Mouse (Mus musculus) heart, embryonic 11.5 days (tissue): ENCODE measurements around the gene Ahnak. TPM values are rescaled to one million over a fixed set of nuclear protein-coding genes. Genes with fewer than 3 reads are reported as not detected.
A peak's percentile ranks its signal among the peaks of the same experiment; 100 is the strongest.
"Not testable (repeated sequence)": the region's sequence is repeated elsewhere in the genome, so short reads cannot be mapped to it uniquely, and the experiment has no call there.

ENCODE experiments used
- ATAC-seq: fragments of 200-750 bp; cut with Nextera tagmentation; replicated peaks from 2 replicates; pipeline ENCODE4 v1.8.0; 2017; ENCODE audit warnings: moderate library complexity; ENCODE audit not compliant: insufficient number of reproducible peaks, low FRiP score, low TSS enrichment
- H3K27ac ChIP-seq: fragments of 300-500 bp; sonication (generic); 2 replicates; pipeline ENCODE4 v1.5.1; 2014; ENCODE audit warnings: mild to moderate bottlenecking, low read depth, low read length
- H3K27me3 ChIP-seq: fragments of 300-500 bp; sonication (generic); 2 replicates; pipeline ENCODE4 v1.6.1; 2014; ENCODE audit warnings: mild to moderate bottlenecking, low read length, mixed read lengths; ENCODE audit not compliant: control insufficient read depth, insufficient read depth
- H3K36me3 ChIP-seq: fragments of 300-500 bp; sonication (generic); 2 replicates; pipeline ENCODE4 v1.6.1; 2014; ENCODE audit warnings: mild to moderate bottlenecking, low read length, moderate library complexity, mixed read lengths; ENCODE audit not compliant: control insufficient read depth, insufficient read depth
- H3K4me1 ChIP-seq: fragments of 300-500 bp; sonication (generic); 2 replicates; pipeline ENCODE4 v1.6.1; 2014; ENCODE audit warnings: low read length; ENCODE audit not compliant: control insufficient read depth, insufficient read depth
- H3K4me2 ChIP-seq: fragments of 300-500 bp; sonication (generic); 2 replicates; pipeline ENCODE4 v1.6.1; 2014; ENCODE audit warnings: mild to moderate bottlenecking, moderate library complexity
- H3K4me3 ChIP-seq: fragments of 300-500 bp; sonication (generic); 2 replicates; pipeline ENCODE4 v1.5.1; 2014; ENCODE audit warnings: low read depth, low read length
- H3K9ac ChIP-seq: fragments of 300-500 bp; sonication (generic); 2 replicates; pipeline ENCODE4 v1.6.1; 2014; ENCODE audit warnings: mild to moderate bottlenecking, low read depth, low read length, moderate library complexity
- H3K9me3 ChIP-seq: fragments of 300-500 bp; sonication (generic); replicated peaks from 2 replicates; pipeline ENCODE4 v1.6.1; 2016; ENCODE audit warnings: low read length; ENCODE audit not compliant: control insufficient read depth
- WGBS: fragments of 180-500 bp; shearing (Covaris S2); extraction: QIAGEN DNeasy Blood & Tissue Kit; methylation state at CpG from one replicate; pipeline ENCODE4 v1.1.7; 2014; ENCODE audit not compliant: insufficient replicate concordance; 5-methylcytosine and 5-hydroxymethylcytosine counted together
- polyA plus RNA-seq: library from polyadenylated mRNA; unstranded; fragments of >200 nt; fragmentation: Nextera tagmentation; extraction: Ambion mirVana; gene quantifications from 2 replicates; pipeline ENCODE4 v1.2.1, GENCODE M21; 2014

The Ahnak gene
- polyA plus RNA-seq, 1 experiment from 2014 or later = 17.4 TPM

DNA sequence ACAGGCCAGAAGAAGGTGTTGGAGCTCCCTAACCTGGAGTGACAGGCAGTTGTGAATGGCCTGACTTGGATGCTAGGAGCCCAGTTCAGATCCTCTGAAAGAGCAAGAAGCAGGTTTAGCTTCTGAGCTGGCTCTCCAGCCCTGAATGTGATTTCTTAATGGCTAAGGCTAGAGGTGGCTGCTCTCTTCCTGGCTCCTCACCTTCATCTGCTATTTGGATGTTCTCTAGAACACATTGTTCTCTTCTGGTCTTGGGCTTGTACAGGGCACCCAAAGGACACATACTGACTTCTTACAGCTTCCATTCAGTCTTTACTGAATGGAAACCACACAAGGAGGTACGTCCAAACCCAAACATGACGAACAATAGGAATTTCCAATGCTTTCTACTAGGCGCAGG is 87.0 kb downstream of the Ahnak start:
- H3K4me3 ChIP-seq = no peak overlapping the region
- no peaks in the 10 kb centered on the region for H3K9me3 ChIP-seq
- no peak overlapping the region for H3K4me2 ChIP-seq
- peaks cover 21% of the 10 kb centered on the region for H3K4me1 ChIP-seq
- H3K36me3 ChIP-seq = no peaks in the 10 kb centered on the region
- no peak overlapping the region for H3K9ac ChIP-seq
- H3K27me3 ChIP-seq = no peaks in the 10 kb centered on the region
- no peak overlapping the region for H3K27ac ChIP-seq
- 86% methylated on average over 3 of the region's 3 CpGs for WGBS
- no peak for ATAC-seq

DNA sequence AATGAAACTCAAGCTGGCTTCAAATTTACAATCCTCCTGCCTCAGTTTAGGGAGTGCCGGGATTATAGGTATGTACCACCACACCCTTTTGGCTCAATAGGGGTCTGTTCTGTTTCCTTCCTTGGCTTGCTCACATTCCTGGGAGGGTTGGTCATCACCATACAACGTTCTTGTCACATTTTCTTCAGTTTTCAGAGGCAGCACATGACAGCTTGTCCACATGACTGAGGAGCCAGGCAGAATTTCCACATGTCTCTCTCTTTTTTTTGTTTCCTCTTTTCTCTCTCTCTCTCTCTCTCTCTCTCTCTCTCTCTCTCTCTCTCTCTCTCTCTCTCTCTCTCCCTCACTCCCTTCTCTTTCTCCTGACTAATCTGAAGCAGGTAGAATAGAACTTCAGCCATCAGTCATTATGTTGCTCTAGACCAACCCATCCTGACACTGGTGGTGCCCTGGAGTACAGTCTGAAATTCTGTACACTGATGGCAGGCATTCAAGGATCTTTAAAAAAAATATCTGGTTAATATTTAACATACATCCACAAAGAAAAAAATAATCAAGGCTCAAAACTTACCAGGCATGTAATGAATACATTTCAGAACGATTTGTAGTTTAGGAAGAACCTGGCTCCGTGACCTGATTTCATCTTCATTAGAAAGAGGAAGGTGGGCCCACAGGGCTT is 88.0 kb downstream of the Ahnak start:
- no peak overlapping the region for H3K9ac ChIP-seq
- ATAC-seq = no peak
- no peaks in the 10 kb centered on the region for H3K27me3 ChIP-seq
- H3K4me3 ChIP-seq = no peak overlapping the region
- H3K9me3 ChIP-seq = no peaks in the 10 kb centered on the region
- no peak overlapping the region for H3K27ac ChIP-seq
- WGBS = 73% methylated on average over 4 of the region's 4 CpGs
- H3K4me2 ChIP-seq = no peak overlapping the region
- H3K4me1 ChIP-seq = peaks cover 14% of the 10 kb centered on the region
- no peaks in the 10 kb centered on the region for H3K36me3 ChIP-seq

DNA sequence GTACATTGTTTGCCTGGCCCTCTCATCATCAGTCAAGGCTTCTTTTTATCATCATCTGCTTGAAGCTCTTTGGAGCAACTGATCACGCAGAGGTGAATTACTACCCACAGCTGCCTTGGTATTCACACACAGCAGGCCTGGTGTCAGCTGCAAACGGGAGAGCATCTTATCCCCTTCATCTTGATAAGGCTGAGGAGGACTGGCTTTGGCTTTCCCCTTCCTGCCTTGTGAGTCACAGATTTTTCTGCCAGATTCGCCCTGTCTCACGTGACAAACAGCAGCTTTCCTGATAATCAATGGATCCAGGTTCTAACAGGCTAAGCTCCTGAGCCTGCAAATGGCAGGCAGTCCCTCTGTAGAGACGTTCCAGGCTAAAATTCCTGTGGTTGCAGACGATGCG is 90.8 kb downstream of the Ahnak start:
- Histone ChIP-seq H3K9me3 (no peaks in the 10 kb centered on the region), H3K4me2 (no peak overlapping the region), H3K36me3 (no peaks in the 10 kb centered on the region), H3K4me3 (no peak overlapping the region), H3K27ac (no peak overlapping the region), H3K9ac (no peak overlapping the region), H3K4me1 (peaks cover 18% of the 10 kb centered on the region), H3K27me3 (no peaks in the 10 kb centered on the region)
- ATAC-seq = no peak
- WGBS = 15% methylated on average over 7 of the region's 7 CpGs

DNA sequence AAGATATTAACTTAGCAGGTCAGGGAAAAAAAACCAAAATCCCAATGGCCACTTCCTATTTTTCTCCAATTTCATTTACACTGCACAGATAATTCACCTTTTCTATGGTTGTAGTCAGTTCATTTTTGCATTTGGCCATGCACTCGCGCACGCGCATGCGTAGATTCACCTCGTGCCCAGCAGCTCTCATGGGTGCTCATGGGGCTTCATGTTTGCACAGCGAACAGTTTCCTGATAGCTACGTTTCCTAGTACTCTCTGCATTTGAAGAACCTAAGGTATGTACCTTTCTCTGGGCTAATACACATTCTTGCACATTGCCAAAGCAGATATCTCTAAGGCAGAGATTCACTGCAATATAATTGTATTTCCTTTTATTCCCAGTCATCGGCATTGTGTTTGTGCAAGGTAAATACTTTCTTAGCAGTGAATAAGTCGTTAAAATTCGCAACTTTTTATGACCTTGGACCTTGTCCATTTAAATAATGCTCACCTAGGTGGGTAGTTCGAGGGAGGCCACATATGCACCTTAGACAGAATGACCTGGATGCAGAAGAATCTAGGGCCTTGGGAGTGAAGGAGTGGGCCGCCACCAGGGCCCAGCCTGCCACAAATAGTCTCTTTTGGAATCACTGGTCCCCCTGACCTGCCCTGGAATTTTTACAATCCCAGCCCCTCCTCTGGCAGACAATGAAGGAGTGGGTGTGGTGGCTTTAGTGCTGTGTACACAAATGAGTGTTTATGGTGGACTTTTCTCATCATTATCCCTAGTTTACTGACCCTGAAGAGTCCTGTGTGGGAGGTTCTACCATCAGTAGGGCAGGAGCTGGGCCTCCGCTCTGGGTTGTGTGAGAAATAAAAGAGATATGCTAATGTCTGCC is 92.5 kb downstream of the Ahnak start:
- H3K36me3 ChIP-seq = no peaks in the 10 kb centered on the region
- H3K9ac ChIP-seq = no peak overlapping the region
- whole genome bisulfite sequencing = 87% methylated on average over 14 of the region's 14 CpGs
- H3K4me2 ChIP-seq = no peak overlapping the region
- no peak for ATAC-seq
- H3K27me3 ChIP-seq = no peaks in the 10 kb centered on the region
- no peaks in the 10 kb centered on the region for H3K9me3 ChIP-seq
- H3K27ac ChIP-seq = no peak overlapping the region
- H3K4me1 ChIP-seq = peaks cover 18% of the 10 kb centered on the region
- H3K4me3 ChIP-seq = 0 out of 2 replicates have a peak overlapping the region, but pooled peaks have one; percentile 12

DNA sequence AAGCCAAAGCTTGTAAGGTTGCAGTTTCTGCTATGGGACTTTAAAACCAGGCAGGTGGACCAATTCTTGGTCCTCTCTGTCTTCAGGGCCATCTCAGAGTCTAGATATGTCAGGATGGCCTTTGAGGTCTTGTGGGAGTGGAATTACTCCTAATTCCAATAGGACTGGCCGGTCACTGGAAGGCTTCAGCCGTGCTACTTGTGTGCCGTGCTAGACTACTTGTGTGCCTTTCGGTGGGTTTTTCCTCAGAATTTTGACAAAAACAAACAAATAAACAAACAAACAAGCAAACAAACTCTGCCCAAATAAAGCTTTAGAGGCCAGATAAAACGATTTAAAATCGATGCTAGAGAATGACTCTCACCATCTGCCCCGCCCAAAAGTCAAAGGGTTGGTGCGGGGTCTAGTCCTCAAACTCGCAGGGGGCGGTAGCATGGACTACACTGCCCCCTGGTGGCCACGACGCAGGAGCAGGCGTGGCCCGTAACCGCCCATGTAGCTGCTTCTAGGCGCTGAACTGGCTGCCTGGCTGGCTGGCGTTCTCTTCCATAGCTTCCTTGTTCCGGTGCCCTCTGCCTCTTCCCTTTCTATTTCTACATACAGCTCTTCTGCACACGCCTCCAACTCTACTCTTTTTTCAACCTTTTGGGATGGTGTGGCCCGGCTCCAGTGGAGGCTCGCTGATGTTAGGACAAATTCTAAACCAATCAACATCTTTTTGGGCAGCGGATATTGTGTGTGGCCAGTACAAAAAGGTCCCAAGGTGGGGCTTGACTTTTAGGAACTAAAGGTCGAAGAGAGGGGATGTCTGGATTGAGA is 93.3 kb downstream of the Ahnak start:
- 19% methylated on average over 23 of the region's 23 CpGs for WGBS
- H3K4me3 ChIP-seq = 0 out of 2 replicates have a peak overlapping the region, but pooled peaks have one; percentile 12
- peak; percentile 80 for ATAC-seq
- H3K9ac ChIP-seq = peak overlapping the region; percentile 34; the same call in 1 of the 2 replicates
- no peaks in the 10 kb centered on the region for H3K9me3 ChIP-seq
- peak overlapping the region; percentile 47 for H3K4me2 ChIP-seq
- peaks cover 18% of the 10 kb centered on the region for H3K4me1 ChIP-seq
- H3K27ac ChIP-seq = no peak overlapping the region
- H3K36me3 ChIP-seq = no peaks in the 10 kb centered on the region
- no peaks in the 10 kb centered on the region for H3K27me3 ChIP-seq

DNA sequence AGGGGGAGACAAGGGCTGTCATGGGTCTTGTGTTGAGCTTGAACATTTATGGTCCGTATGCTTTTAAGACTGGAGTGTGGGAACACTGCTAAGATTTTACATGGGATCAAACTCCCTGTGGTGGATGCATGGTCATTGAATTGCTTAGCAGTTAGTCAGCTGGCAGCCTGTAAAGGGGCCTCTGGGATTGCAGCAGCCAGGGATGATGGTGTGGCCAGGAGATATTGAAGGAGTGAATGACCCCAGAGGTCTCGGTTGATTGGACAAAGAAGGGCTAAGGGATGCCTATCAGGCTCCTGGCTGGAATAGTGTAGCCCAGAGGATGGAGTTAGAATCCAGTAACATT is 93.9 kb downstream of the Ahnak start:
- H3K9ac ChIP-seq = peak overlapping the region; percentile 34; the same call in 1 of the 2 replicates

DNA sequence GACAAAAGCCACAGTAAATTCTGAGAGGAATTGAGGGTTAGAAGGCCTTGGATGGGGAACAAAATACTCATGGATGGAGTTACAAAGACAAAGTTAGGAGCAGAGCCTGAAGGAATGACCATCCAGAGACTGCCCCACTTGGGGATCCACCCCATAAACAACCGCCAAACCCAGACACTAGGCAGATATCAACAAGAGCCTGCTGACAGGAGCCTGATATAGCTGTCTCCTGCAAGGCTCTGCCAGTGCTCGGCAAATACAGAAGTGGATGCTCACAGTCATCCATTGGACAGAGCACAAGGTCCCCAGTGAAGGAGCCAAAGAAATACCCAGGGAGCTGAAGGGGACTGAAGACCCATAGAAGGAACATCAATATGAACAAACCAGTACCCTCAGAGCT is 94.8 kb downstream of the Ahnak start:
- H3K9me3 ChIP-seq, H3K27ac ChIP-seq, H3K9ac ChIP-seq, H3K36me3 ChIP-seq, H3K4me3 ChIP-seq, H3K4me2 ChIP-seq, ATAC-seq, H3K27me3 ChIP-seq: not testable (repeated sequence)
- peaks cover 18% of the 10 kb centered on the region for H3K4me1 ChIP-seq
- WGBS = 11% methylated on average over 2 of the region's 2 CpGs

More for the DNA sequence above, 93.9 kb downstream of the Ahnak start:
- Histone ChIP-seq H3K4me3 (0 out of 2 replicates have a peak overlapping the region, but pooled peaks have one; percentile 12), H3K9me3 (no peaks in the 10 kb centered on the region), H3K4me1 (peaks cover 18% of the 10 kb centered on the region), H3K27me3 (no peaks in the 10 kb centered on the region), H3K36me3 (no peaks in the 10 kb centered on the region), H3K4me2 (peak overlapping the region; percentile 47), H3K27ac (no peak overlapping the region)
- 71% methylated on average over 2 of the region's 2 CpGs for WGBS
- no peak for ATAC-seq

DNA sequence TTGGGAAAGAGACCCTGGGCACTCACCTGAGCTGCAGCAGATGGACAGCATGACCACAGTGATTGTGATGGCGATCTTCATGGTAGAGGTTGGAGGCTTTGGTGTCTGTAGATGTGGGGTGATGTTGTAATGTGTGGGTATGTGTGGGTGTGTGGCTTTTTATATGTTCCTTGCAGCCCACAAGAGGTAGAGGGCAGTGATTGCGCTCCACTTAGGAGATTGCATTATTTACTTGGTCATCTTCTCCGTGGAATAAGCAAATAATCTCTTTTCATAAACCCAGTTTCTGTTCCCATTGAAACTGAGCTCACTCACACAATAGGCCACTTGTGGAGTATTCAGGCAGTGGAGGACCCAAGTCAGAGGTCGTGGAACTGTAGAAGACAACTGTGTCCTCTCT is 98.7 kb downstream of the Ahnak start, which contains the start of gene Scgb1a1:
Gene Scgb1a1, minus strand, starts transcription at position 138 of the 400 bp plus-strand sequence.
- no peak within 1 kb of the TSS for H3K4me3 ChIP-seq
- no peak for ATAC-seq
- H3K27me3 ChIP-seq = no peaks in the 10 kb centered on the region
- no peaks in the 10 kb centered on the region for H3K36me3 ChIP-seq
- no peak within 1 kb of the TSS for H3K27ac ChIP-seq
- H3K9me3 ChIP-seq = no peaks in the 10 kb centered on the region
- H3K4me1 ChIP-seq = peaks cover 7% of the 10 kb centered on the region
- no peak within 1 kb of the TSS for H3K9ac ChIP-seq
- H3K4me2 ChIP-seq = no peak within 1 kb of the TSS
- 79% methylated on average over 4 of the region's 4 CpGs for WGBS
